Mouse (Mus musculus) lung, postnatal 36 days (tissue): ENCODE data around the gene 4930522H14Rik.

Experiments
- DNase-seq: peaks from one replicate; pipeline ENCODE4 v3.0.0; 2022; ENCODE audit warnings: mixed read lengths

The 4930522H14Rik gene

GRCm38 (mm10) chr4:109531111-109531510 lies at the start of gene 4930522H14Rik:
TSS of gene 4930522H14Rik (minus strand) at chr4:109531297.
- no peak for DNase-seq

- no peak for DNase-seq
Measured at GRCm38 (mm10) chr4:109578356-109578755, 47.3 kb upstream of the 4930522H14Rik start.

GRCm38 (mm10) chr4:109576933-109577332 lies 45.8 kb upstream of the 4930522H14Rik start:
- DNase-seq: peak; percentile 53

GRCm38 (mm10) chr4:109574845-109575244 lies 43.7 kb upstream of the 4930522H14Rik start:
- DNase-seq: no peak

GRCm38 (mm10) chr4:109574331-109574730 lies 43.2 kb upstream of the 4930522H14Rik start:
- DNase-seq: peak; percentile 18

GRCm38 (mm10) chr4:109572632-109573031 lies 41.5 kb upstream of the 4930522H14Rik start:
- DNase-seq: peak; percentile 82

GRCm38 (mm10) chr4:109569421-109569820 lies 38.3 kb upstream of the 4930522H14Rik start:
- DNase-seq: no peak

GRCm38 (mm10) chr4:109568959-109569358 lies 37.9 kb upstream of the 4930522H14Rik start:
- DNase-seq: no peak

GRCm38 (mm10) chr4:109564711-109565110 lies 33.6 kb upstream of the 4930522H14Rik start:
- no peak for DNase-seq

- peak; percentile 57 for DNase-seq
Measured at GRCm38 (mm10) chr4:109550338-109551150, 19.4 kb upstream of the 4930522H14Rik start.

GRCm38 (mm10) chr4:109547306-109547705 lies 16.2 kb upstream of the 4930522H14Rik start:
- DNase-seq: peak; percentile 7

- no peak for DNase-seq
Measured at GRCm38 (mm10) chr4:109546538-109546937, 15.4 kb upstream of the 4930522H14Rik start.

- no peak for DNase-seq
Measured at GRCm38 (mm10) chr4:109530245-109530816, 766 bp downstream of the 4930522H14Rik start.

GRCm38 (mm10) chr4:109504885-109505284 lies 26.2 kb downstream of the 4930522H14Rik start:
- peak; percentile 91 for DNase-seq

- no peak for DNase-seq
Measured at GRCm38 (mm10) chr4:109498476-109498875, 32.6 kb downstream of the 4930522H14Rik start.

- DNase-seq: no peak
Measured at GRCm38 (mm10) chr4:109493581-109493980, 37.5 kb downstream of the 4930522H14Rik start.

- no peak for DNase-seq
Measured at GRCm38 (mm10) chr4:109488812-109489211, 42.3 kb downstream of the 4930522H14Rik start.

GRCm38 (mm10) chr4:109484621-109485020 lies 46.5 kb downstream of the 4930522H14Rik start, which contains the start of gene Rnf11:
TSS of gene Rnf11 (minus strand) at chr4:109484728.
- DNase-seq: peak; percentile 53

- no peak for DNase-seq
Measured at GRCm38 (mm10) chr4:109482701-109483100, 48.4 kb downstream of the 4930522H14Rik start.

GRCm38 (mm10) chr4:109481424-109481823 lies 49.7 kb downstream of the 4930522H14Rik start:
- DNase-seq: no peak

- DNase-seq: no peak
Measured at GRCm38 (mm10) chr4:109477454-109477853, 53.6 kb downstream of the 4930522H14Rik start.

- peak; percentile 94 for DNase-seq
Measured at GRCm38 (mm10) chr4:109476554-109477014, 54.5 kb downstream of the 4930522H14Rik start.

- peak; percentile 39 for DNase-seq
Measured at GRCm38 (mm10) chr4:109475577-109476553, 55.2 kb downstream of the 4930522H14Rik start.
